Mouse (Mus musculus) frontal cortex, adult (tissue): ENCODE measurements at regions not wholly inside any gene's neighbourhood (a gene's known extent, or its start where the extent isn't known, plus 50 kb on each side); places are given as distances from the start of the nearest gene placed in this dataset.

Experiments
- ATAC-seq: cut with Nextera tagmentation; 2 replicates; pipeline ENCODE4 v1.9.2; 2017; ENCODE audit warnings: mild to moderate bottlenecking, moderate library complexity, mixed read lengths; ENCODE audit not compliant: low TSS enrichment

GRCm38 (mm10) chr16:18683556-18683955 lies 53.8 kb upstream of the Sept5 start:
- ATAC-seq = no peak

DNA sequence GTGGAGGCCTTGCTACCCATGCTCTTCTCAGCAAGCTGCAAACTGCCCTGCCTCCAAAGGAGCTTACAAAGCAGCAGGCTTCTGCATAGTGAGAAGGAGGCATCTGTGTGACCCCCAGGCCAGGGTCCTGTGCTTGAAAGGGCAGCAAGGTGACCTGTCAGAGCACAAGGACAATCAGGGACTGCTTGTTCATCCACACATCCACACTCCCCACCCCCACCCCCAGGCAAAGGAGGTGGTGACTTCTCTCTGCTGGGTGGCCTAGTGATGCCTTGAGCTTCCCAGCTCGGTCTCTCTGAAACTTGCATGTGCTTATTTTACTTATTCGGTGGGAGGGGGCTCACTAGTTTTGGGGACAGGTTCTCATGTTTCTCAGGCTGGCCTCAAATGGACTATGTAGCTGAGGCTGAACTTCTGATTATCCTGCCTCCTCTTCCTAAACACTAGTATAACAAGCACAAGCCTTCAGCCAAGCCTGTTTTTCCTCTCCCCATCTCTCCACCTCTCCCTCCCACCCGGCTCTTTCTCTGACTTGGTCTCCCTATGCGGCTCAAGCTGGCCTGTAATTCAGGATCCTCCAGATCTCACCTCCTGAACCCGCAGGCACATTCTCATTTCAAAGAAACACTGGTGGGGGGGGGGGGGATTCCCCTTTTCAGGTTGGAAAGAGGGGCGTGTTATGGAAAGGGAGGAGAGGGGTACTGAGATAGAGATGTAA lies 56.4 kb upstream of the Sept5 start:
- no peak for ATAC-seq

DNA sequence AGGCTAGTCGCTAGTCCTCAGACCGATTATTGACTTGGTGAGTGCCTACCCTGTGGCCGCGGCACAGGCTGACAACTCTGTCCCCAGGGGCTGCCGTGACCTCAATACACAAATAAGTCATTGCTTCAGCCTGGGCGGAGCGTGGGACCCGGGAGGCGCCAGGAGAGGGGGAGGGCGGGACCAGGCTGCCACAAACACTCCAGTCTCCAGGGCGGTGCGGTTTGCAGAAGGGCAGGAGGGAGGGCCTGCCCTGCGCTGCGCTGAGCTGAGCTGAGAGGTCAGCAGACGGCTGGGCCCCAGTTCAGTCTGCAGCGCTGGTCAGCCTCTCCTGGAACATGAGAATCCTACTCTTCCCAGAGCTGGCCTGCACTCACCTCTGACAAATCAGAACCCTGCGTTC lies 57.2 kb upstream of the Sept5 start:
- peak; percentile 96 for ATAC-seq

GRCm38 (mm10) chr16:18687367-18687766 lies 57.6 kb upstream of the Sept5 start:
- peak; percentile 45; the same call in 1 of the 2 replicates for ATAC-seq

DNA sequence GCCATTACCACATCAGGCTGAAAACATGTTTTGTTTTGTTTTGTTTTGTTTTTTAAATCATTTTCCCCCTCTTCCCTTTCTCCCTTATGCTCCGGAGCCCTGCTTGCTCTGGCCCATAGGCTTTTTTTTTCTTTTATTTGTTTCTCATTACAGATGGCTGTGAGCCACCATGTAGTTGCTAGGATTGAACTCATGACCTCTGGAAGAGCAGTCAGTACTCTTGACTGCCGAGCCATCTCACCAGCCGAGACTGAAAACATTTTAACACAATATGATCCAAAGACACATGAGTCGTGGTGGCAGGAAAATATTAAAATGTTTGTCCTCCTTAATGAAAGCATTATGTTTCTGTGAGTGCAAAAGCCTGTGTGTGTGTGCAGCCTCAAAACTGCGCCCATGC lies 65.8 kb upstream of the Sept5 start:
- ATAC-seq = no peak

DNA sequence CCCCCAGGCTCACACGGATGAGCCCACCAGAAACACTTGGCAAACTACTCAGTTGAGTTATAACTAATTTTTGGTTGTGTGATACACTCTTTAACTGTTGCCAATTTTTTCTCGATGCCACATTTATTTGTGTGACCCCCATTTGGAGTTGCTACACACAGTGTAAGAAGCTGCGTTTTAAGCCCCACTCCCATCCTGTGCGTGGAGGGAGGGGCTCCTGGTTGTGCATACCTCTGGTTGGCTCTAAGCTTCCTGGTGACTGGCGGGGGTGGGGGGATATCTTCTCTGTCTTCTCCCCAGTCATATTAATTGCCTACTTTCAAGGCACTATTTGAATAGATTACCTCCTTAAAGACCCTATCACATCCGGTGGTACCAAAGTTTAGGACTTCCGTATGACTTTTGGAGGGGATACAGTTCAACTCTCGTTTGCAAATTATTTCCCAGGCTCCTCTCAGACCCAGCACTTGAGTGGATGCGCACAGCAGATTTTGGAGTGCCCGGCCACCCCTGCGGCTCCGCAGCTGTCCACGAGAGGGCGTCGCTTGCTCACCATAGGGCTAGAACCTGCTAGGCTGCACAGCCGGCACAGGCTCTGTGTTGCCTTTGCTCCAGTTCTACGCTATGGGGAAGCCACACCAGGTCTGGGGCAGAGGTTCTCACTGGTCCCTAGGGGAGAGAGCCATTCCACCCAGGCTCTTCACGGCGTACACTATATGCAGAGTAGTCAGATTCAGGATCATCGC lies 66.5 kb upstream of the Sept5 start:
- ATAC-seq = peak; percentile 93

GRCm38 (mm10) chr16:18696820-18697168 lies 67.0 kb upstream of the Sept5 start:
- no peak for ATAC-seq

- no peak for ATAC-seq
Measured at GRCm38 (mm10) chr16:18704126-18704525, 72.5 kb upstream of the Cldn5 start.

GRCm38 (mm10) chr16:18705028-18705648 lies 71.5 kb upstream of the Cldn5 start:
- ATAC-seq = no peak

GRCm38 (mm10) chr16:18711637-18712125 lies 65.0 kb upstream of the Cldn5 start:
- no peak for ATAC-seq

GRCm38 (mm10) chr16:18713017-18713416 lies 63.6 kb upstream of the Cldn5 start:
- no peak for ATAC-seq

DNA sequence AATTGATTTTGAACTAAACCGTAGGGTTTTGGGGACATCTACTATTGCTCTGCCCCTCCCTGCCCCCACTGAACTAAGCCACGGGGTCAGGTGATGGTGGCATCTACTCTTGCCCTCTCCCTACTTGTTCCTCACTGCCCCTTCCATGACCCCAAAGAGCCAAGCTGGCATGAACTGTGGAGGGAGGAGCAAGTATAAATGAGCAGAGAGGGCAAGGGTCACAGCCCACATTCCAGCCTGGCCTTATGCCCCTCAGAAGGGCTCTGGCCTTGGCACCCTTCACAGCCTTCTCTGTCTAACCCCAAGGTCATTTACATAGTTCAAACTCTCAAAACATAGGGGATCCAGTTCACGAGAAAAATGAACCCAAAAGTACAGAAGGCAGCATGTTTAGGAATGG lies 61.3 kb upstream of the Cldn5 start:
- ATAC-seq = no peak

GRCm38 (mm10) chr16:18718040-18718439 lies 58.6 kb upstream of the Cldn5 start:
- no peak for ATAC-seq

GRCm38 (mm10) chr16:18720433-18721233 lies 56.0 kb upstream of the Cldn5 start:
- no peak for ATAC-seq

DNA sequence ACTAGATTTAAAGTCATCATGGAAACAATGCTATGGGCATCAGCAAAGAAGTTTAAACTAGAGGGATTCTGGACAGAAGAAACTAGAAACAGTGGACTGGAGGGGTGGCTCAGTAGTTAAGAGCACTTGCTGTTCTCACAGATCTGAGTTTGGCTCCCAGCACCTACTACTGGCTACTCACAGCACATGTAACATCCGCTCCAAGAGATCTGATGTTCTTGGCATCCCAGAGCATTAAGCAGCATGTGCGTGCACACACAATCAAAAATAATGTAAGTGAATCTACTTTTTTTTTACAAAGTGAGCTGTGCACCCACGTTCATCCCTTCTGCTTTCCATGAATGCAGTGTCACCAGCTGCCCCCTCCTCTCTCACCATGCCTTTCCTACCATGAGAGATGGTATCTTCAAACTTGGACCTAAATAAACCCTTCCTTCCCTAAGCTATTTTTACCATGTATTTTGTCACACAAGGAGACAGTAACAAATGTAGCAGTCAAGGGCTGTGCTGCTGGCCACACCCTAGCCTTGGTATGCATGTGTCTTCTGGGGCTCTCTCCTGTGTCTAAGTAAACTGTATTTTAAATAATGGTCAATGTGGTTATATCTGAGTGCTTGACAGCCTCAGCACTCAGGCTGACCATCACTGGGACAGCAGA lies 53.3 kb upstream of the Cldn5 start:
- no peak for ATAC-seq

- ATAC-seq = no peak
Measured at GRCm38 (mm10) chr16:18723874-18724273, 52.8 kb upstream of the Cldn5 start.

DNA sequence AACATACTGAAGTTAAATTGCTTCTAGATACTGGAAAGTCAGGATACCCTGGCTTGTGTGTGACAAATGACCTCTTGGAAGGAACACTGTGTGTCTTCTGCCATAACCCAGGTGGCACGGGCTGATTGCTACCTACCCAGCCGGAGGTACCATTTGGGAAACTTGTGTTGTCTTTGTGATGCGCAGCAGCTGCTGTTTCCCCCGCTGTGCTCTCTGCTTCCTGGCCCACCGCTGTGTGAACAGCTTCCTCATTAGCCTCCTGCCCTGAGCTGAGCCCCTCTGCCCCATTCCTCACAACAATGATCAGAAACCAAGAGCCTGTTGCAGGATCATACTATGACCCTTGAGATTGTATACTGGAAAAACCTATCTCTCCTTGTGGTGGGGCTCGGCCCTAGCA lies 51.9 kb upstream of the Cldn5 start:
- no peak for ATAC-seq
